Mouse (Mus musculus) T-cell, adult 2 months (primary cell): ENCODE results near the gene Shroom1.

Experiments
- DNase-seq: peaks from one replicate; pipeline ENCODE4 v3.0.0; 2022; ENCODE audit warnings: low spot score

Shroom1 gene

DNA sequence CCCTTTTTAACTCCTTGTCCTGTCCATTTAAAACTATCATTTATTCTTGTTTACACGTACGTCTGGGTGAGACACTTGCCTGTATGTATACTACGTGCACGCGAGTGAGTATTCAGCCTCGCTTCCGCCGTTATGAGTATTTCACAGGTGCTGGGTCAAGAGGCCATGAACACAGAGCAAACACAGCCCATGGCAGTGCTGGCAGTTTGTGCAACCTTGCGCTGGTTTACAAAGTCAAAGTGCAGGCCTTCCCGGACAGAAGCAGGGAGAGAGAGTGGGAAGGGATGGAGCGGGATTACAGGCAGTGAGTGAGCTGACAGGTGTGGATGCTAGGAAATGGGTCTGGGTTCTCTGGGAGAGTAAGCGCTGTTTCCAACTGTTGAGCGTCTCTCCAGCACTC lies 10.8 kb upstream of the Shroom1 start:
- DNase-seq: no peak

DNA sequence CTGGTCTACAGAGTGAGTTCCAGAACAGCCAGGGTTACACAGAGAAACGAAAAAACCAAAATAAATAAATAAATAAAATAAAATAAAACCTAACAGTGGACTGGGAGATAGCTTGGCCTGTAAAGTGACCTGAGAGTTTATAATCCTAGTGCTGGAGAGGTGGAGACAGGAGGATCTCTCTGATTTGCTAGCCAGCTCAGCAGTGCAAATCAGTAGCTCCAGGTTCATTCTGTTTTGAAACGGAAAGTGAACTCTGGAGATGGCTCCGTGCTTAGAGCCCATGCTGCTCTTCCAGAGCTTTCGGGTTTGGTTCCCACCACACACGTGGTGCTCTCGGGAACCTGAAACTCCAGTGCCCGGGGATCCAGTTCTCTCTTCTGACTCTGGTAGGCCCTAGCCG lies 9.0 kb upstream of the Shroom1 start:
- DNase-seq: no peak

DNA sequence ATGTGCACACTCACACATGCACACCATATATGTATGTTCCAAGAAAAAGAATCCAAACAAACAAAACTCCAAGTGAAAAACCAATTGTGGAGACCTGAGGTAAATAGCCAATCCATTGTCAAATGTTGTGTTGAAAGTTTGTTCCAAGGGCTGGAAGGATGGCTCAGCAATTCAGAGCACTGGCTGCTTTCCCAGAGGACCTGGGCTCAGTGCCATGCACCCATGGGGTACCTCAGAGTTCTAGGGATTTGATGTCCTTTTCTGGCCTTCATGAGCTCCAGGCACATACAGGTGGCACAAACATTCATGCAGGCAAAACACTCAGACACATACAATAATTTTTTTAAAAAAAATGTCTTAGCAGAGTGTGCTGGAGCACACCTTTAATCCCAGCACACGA lies 8.5 kb upstream of the Shroom1 start:
- DNase-seq: no peak

DNA sequence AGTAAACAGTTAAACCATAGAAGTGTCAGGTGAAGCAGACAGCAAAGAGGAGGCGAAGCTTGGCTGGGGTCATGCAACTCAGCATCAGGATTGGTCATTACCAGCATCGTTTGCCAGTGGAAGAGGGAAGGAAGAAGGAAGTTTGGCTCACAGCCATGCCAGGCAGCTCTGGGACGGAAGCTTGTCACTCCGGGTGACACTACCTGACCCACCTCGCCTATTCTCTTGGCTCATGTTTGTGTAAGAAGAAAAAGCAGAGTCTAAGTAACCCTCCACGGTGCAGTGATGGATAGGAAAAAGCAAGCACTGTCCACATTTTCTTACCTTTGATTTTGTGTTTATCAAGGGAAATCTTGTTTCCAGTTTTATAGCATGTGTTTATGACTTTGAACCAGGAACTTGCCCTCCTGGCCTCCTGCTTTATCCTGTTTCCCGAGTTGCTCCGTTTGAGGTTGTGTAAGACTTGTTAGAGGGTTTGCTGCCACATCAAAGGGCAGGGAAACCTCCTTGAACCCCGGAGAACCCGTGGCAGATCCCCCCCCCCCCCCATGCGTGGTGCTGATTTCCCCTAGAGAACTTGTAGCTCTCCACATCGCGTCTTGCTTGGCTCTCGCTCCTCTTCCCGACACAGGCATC lies 6.8 kb upstream of the Shroom1 start:
- peak; percentile 34 for DNase-seq

DNA sequence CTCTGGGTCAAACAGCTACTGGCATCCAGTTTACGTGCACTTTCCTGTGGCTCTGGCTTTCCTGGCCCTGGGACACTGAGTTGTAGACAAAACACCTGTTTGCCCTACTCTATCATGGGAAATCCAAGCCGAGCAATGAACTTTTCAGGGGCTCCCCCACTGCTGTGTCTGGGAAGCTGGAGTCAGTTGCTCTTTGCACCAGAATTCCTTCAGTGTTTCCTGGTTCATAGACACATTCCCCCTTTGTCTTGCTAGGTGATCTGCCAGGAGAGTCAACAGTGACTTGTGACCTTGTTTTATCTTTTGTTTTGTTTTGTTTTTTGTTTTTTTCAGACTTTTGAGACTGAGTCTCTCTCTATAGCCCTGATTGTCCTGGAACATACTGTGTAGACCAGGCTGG lies 5.6 kb upstream of the Shroom1 start:
- DNase-seq: no peak

DNA sequence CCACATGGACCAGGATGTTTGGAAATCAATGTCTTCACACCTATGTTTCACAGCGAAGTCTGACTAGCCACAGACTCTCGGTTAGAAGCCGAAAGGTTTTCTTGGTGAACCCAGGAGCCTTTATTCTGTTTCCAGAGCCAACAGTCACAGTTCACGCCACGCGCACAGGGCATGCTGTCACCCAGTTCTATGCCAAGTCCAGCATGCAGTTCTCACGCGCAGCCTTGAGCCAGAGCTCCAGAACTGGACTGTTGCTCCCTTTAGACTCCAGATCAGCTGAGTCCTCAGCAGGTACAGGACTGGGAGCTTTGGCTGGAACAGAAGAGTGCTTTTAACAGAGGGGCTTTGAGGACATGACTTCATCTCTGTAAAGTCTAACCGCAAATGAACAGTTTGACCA lies 4.6 kb upstream of the Shroom1 start:
- DNase-seq: no peak

DNA sequence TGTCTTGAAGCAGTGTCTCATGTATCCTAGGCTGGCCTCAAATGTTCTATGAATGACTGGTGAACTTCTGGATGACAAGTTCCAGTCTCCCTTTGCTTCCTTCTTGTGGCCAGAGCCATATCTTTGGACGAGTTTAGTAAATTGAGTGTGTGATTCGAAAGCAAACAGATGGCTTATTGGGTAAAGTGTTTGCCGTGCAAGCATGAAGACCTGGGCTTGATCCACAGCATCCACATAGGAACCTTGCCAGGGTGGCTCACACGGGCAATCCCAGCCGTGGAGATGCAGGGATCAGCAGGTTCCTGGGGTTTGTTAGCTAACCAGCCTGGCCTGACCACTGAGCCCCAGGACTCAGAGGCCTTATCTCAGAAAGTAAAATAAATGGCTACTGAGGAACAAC lies 4.0 kb upstream of the Shroom1 start:
- DNase-seq: no peak

DNA sequence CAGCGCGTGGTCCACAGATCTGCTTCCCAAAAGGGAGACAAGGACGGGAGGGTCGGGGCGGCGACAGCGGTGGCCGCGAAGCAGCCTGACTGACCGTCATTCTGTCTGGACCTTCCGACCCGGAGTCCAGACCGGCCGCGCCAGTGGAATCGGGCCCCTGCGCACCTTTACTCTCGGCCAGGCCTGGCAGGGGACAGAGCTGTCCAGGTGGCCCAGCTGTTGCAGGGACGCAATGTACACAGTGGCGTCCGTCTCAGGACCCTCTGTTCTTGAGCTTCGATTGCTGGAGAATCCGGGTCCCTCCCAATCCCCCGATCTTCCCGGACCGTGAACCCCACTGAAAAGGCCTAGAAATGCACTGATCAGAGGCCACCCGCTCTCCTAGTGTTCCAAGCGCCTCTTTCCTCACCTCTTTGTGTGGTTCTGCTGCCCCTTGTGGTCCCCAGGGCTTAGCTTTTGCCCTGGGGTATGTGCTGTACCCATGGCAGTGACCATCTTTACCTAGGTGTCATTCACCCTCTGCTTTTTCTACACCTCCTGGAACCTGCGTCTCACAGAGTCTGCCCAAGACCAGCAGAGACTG lies 458 bp downstream of the Shroom1 start:
- DNase-seq: no peak

DNA sequence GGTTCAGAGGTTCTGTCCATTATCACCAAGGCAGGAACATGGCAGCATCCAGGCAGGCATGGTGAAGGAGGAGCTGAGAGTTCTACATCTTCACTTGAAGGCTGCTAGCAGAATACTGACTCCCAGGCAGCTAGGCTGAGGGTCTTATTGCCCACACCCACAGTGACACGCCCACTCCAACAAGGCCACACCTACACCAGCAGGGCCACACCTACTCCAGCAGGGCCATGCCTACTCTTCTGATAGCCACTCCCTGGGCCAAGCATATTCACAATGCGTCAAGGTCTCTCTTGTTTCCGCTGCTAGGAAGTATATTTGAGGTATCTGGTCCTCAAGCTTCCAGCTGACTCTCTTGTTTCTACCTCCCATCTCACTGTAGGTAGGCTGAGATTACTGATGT lies 2.0 kb downstream of the Shroom1 start:
- DNase-seq: no peak

DNA sequence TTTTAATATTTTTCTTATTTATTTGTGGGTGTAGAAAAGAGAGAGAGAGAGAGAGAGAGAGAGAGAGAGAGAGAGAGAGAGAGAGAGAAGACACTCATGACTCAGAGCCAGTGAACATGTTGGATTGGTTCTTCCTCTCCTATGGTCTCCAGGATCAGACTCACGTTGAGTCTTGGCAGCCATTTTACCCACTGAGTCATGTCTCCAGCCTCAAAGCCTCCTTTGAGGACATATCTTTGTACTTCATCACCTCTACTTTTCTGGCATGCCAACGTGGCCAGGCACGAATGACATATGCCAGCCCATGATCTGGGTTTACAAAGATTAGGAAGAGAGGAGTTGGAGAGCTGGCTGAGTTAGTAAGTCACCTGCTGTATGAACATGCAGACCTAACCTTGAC lies 3.2 kb downstream of the Shroom1 start:
- no peak for DNase-seq

DNA sequence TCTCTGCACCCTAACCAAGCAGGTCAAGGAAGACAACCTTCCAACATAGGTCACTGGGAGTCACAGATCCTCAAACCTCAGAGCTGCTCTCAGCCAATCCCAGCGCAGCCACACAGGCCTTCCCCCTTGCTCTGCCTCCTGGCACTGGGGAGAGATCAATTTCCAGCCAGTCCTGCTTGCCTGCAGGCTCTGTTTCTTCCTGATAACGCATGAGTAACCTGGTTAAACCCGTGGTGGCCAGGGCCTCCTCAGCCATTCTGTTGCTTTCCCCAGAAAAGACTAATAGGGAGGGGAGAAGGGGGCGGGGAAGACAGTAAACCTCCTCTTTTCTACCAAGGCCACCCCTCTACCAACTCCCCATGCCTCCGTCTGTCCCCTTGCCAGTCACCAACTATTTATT lies 4.7 kb downstream of the Shroom1 start:
- DNase-seq: no peak

DNA sequence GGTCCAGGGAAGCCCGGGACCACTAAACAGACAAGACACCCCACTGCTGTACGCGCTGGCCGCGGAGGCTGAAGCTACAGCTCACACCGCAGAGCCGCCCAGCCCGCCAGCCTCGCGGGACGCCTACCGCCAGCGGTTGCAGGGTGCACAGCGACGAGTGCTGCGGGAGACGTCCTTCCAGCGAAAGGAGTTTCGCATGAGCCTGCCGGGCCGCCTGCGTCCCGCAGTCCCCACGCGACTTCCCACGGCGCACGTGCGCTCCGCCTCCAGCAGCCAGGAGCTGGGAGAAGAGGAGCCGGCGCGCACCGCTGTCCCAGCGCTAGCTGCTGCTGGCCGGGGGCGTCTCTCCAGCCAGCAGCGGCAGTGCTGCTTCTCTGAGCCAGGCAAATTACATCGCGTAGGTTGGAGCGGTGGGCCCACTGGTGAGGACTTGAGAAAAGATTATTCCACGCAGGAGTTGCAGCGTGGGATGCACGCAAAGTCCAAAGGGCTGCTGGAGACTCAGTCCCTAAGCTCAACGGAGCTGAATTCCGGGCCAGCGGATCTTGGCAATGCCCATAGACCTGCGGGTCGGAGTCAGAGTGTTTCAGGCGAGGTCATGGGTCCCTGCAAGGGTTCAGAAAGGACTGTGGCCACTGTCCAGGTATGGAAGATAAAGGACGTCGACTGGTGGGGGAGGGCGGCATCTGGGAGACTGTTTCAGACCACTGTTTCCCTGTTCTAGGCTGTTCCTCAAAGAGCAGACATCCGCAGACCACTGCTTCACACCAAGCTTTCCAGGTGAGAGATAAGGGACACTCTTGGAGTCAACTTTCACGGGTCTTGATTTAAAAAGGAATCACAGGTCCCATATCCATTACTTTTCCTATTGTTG lies 6.8 kb downstream of the Shroom1 start:
- DNase-seq: no peak

DNA sequence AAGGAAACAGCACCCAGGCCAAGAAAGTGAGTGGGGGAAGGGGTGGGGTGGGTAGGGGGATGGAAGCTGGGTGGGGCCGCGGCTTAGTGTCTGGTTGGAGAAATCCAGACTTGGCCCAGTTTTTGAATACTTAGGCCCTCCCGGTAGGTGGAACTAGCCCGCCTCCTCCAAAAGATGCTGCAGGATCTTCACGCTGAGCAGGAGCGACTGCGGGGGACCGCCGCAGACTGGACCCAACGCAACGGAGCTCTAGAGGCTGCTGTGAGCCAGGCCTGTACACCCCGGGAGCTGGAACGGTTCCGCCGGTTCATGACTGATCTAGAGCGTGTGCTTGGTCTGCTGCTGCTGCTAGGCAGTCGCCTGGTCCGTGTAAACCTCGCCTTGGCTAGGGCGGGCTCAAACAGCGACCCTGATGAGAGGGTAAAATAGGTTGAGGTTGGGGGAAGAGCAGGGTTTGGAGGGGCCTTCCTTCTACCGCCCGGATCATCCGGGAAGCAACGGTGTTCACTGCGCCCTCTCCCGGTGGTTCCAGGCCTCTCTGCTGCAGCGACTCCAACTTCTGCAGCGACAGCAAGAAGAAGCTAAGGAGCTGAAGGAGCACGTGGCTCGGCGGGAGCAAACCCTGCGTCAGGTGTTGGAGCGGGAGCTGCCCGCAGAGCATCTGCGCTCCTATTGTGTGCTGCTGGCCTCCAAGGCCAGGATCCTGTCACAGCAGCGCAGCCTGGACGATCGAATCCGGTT lies 9.4 kb downstream of the Shroom1 start:
- DNase-seq: no peak

DNA sequence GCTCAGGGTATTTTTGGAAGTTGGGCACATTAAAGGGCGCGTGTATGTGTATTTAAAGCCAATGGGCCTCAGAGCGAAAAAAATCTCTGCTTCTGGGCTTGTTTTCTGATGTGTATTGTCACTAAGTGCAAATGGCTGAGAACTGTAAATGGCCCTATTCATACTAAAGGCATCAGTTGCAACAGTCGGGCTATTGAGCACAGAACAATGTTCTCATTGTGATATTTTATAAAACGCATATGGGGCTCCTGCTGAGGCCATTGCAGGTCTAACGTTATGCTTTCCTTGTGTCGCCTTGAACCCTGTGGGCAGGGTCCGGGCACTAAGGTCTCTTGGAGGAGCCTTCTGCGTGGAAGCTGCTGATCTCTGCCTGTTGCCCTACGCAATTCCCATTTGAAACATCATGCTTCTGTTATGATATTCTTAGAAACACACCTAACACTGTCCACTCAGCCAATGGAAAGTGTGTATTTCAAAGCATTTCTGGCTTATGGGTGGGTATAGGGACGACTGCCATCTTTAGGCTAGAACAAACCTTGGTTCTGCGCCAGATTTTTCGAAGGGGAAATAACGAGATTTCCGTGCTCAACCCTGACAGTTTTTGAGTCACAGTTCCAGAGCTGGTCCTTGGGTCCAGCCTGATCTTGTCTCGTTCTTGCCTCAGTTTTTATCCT lies 12.4 kb downstream of the Shroom1 start:
- DNase-seq: no peak

DNA sequence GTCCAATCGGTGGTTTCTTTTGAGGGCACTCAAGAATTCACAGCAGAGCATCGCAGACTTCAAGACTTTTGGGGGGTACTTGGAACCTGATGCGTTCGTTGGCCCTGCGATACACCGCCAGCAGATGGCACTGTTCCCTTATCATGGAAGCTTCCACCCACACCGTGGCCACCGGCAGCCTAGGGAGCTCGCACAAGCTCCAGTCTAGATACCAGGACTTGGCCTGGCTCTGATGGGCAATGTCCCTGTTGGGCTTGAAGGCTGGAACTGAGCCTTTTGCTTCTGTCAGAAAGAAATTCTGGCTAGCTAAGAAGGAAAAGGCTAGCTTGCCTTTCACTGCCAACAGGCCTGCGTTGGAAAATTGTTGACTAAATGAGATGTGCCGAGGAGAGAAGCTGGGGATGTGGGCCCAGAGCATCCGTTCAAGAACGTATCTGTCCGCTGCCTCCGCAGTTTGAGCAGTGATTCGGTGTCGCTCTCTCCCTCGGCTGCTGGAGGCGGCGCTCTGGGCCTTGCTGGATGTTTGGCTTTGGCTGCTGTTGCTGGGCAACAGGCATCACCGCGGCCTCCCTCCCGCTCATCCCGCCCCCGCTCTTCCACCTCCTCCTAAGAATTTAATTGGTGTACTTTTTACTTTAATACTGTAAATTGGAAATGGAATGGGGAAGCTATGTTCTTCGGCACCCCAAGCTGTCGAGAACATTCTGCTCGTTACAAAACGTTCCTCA lies 13.1 kb downstream of the Shroom1 start, which contains the start of gene Gm9837:
Gene Gm9837, minus strand, starts transcription at position 512 of the 728 bp plus-strand sequence.
- peak; percentile 80 for DNase-seq

DNA sequence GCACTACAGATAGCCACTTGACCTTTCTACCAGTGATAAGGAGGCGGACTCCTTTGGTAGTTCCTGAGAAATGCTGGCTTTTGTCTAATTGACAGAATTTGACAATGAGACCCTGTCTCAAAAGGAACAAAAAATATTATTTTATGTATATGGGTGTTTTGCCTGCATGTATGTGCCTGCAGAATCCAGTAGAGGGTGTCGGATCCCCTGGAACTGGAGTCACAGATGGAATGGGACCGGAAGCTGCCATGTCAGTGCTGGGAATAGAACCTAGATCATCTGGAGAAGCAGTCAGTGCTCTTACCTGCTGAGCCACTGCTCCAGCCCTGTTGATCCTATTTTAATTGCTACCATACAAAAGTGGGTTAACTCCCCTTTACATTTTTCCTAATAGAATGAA lies 15.7 kb downstream of the Shroom1 start:
- DNase-seq: no peak

DNA sequence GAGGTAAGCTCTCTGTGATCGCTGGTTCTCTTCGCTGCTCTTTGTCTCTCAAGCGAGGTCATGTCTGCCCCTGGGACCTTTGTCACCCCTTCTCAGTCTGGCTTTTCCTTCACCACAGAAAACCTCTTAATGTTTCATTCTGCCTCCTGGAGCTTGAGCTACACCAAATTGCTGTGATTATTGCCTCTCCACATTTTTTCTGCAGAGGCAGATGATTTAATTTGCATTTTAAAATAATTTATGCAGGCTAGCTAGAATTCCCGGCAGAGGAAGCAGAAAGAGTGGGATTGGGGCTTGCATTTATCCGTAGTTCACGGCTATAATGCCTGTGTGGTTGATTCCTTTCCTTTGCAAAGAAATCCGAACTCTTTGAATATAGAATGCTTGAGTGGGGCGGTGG lies 18.6 kb downstream of the Shroom1 start:
- no peak for DNase-seq

DNA sequence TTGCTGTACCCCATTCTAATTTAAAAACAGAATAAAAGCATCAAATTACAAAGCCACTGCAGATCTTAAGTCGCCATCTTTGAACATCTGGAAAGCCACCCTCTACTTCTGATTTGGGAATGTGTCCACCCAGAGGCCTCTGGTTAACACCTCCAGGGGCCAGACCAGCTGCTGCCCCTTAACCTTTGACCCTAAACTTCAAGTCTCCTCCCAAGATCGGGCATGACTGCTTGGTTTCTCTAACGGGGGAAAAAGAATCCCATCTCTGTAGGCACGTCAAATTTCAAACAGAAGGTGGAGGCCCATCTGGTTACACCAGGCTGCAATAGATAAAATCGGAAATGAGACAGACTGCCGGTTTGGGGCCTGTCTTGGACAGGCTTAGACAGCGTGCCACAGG lies 20.8 kb downstream of the Shroom1 start:
- DNase-seq: no peak

DNA sequence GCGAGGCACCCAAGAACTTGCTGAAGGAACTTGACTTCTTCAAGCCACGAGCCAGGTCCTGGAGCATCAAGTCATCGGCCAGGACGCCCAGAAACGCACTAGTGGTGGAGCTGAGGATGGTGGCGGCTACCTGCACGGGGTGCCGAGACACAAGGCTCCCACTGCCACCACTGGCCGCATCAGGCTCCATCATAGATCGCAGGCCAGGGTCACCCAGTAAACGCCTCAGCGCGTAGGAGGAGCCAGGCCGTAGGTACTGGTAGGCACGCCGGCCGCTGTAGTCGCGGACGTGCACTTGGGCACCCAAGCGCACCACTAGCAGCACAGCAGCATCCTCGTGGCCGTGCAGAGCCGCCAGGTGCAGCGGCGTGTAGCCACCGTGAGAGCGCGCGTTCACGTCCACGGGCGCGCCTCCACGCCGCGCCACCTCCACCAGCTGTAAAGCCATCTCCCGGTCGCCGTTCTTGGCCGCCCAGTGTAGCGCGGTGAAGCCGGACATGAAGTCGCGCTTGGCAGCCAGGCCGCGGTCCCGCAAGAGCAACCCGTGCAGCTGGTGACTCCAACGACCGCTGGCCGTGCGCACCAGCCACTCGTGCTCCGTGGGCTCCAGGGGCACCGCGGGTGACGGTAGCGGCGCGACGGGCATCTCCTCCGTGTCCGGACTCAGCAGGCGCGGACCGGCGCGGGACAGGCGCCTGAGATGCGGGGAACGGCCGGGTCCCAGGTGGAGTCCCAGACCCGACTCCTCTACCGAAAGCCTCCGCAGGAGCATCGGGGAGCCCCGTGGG lies 21.6 kb downstream of the Shroom1 start:
- DNase-seq: no peak

DNA sequence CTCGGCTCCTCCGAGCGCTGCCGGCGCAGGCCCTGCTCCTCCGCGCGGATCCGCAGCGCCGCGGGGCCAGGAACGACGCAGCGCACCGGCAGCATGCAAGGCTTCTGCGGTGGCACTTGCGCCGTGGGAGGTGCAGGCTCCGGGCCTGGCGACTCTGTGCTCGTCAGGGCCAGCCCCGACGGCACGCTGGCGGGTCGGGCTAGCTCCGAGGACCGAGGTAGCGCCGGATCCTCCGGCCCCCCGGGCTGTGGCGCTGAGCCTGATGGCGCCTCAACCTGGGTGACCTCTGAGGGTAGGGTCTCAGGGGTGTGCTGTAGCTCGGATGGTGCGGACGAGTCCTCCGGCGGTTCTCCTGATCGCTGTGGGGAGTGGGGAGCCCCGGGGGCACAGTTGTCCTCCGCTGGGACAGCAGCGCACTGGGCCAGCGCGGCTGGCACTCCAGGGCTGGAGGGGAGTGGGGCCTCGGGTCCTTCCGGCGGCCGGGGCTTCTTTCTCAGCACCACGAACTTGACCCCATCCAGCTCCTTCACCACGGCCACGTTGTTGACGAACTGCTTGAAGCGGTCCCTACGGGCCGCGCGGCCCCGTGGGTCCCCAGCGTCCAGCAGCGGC lies 22.3 kb downstream of the Shroom1 start:
- DNase-seq: no peak
